Mouse (Mus musculus): ENCODE measurements around the gene Epn2.
A peak's percentile ranks its signal among the peaks of the same experiment; 100 is the strongest.

Gene Epn2

DNA sequence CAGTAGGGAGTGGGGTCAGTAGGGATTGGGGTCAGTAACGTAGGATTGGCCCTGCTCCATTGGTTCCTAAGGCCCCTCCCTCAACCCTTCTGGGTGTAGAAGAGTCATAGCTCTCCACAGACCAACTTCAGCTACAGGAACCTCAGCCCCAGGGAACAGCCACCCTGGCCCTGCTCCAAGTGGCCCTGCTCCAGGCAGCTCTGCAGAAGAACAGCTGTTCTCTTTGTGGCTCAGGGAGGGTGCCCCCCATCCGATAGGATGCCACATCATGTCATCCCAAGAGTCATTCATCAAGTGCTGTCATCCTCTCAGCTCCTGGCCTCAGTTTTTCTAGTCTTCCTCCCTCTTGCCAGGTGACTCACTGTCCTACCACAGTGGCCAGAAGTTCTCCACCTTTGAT, 92.1 kb downstream of the Epn2 start:
- DNase-seq = peak; percentile 76

GRCm38 (mm10) chr11:61486458-61487219, 92.8 kb downstream of the Epn2 start:
- no peak for DNase-seq

DNA sequence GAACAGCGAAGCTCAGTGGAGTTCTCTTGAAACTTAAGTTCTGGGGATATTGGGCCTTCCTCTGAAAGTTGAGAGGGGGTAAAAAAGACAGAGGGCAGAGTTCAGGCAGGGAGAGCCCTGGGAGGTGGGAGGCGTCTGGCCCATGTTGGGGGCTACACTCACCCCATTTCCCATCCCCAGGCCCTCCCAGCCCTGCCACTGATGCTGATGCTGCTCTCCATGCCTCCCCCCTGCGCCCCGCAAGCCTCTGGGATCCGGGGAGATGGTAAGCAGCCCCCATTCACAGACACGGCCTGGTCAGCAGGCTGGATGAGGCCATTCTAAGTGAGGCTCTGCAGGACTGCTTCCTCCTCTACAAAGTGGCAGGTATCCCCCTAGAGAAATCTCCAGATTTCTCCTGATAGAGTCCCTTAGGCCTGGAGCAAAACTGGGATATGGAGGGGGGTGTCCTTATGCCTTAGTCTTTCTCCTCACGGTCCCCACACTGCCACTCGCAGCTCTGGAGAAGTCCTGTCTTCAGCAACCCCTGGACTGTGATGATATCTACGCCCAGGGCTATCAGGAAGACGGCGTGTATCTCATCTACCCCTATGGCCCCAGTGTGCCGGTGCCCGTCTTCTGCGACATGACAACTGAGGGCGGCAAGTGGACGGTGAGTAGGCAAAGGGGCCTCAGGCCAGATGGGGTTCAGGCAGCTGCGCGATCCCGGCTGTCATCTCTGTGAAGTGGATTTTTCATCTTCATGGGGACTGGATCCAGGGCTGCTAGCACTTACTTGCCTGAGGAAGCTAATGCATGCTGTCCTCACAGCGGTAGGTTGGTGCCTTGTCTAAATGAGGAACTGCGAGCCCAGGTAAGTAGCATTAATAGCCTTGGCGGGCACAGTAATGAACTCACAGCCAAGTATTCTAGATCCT, 93.7 kb downstream of the Epn2 start:
- DNase-seq = no peak

DNA sequence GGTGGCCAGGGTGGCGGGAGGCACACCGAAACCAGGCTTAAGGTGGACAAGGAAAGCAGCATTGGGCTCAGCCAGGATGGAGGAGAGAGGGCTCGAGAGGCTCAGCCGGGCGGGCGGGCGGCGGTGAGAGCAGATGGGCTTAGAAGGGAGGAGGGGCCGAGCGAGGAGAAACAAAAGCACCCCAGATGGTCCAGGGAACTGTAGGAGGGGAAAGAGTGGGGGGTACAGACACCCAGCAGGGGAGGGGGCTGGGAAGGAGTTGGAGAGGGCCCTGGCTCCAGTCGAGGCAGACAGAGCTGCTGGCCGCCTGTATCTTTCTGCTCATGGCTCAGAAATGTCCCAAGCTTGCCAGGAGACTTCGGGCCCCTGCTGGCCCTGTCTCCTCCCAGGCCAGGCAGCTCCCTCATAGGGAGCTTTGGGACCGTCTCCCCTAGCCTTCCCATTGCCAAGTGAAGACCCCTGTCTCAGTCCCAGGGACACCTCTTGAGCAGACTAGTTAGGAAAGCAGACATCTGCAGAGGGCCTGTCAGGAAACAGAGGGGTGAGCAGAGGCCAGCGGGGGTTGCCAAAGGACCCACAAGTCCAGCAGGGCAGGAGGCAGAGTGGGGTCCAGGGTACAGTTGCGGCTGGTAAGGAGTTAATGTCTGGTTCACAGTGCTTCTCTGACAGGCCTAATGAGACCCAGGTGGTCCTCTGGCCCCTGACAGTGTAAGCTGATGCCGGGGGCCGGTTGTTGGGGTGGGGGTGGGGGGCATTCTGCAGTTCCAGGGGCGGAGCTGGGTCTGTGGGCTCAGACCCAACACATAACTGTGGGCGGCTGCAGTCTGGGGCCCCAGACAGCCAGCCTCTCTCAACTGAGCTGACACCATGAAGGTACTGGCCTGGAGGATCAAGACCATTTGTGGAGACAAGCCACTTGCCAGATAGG, 94.6 kb downstream of the Epn2 start, which contains the start of gene Mfap4:
Gene Mfap4 (plus strand): TSS at position 819 of the 928 bp plus-strand sequence.
- DNase-seq = peak; percentile 40

DNA sequence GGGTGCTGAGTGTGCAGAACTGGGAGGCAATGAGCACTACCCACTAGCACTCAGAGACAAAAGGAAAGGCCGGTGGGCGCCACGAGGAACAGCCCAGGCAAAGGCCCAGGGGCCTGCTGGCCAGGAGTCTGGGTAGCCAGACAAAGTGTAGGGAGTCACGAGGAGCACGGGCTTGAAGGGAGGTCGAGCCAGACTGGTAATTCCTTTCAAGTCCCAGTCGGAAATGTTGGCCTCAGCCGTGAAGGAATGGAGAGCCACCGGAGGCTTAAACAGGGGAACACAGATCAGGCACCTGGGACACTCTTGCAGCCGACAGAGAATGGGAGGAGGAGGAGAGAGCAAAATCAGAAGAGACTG, 95.3 kb downstream of the Epn2 start:
- DNase-seq = no peak

DNA sequence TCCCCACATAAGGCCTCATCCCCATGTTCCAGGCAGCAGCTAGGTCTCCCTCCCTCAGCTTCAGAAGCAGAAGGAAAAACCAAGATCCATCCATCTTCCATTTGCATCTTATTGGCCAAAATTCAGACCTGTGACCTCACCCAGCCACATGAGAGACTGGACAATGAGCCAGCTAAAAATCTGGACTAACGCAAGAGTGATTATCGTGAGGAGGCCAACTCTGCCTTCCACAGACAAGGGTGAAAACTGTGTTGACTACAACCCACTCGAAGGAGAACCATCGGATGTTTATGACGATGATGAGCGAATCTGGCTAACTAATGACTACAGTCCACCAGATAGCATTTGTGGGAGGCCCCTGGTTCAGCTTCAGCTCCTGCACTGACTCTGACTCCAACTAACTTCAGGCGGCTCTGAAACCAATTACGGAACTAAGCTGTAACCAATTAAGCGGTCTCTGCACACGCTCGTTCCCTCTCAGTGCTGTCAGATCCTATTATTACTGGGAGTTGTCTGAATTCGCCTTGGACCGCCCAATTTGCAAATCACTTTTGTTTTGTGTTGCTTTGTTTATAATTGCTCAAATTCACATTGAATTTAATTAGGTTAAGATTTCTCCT, 96.2 kb downstream of the Epn2 start:
- no peak for DNase-seq

DNA sequence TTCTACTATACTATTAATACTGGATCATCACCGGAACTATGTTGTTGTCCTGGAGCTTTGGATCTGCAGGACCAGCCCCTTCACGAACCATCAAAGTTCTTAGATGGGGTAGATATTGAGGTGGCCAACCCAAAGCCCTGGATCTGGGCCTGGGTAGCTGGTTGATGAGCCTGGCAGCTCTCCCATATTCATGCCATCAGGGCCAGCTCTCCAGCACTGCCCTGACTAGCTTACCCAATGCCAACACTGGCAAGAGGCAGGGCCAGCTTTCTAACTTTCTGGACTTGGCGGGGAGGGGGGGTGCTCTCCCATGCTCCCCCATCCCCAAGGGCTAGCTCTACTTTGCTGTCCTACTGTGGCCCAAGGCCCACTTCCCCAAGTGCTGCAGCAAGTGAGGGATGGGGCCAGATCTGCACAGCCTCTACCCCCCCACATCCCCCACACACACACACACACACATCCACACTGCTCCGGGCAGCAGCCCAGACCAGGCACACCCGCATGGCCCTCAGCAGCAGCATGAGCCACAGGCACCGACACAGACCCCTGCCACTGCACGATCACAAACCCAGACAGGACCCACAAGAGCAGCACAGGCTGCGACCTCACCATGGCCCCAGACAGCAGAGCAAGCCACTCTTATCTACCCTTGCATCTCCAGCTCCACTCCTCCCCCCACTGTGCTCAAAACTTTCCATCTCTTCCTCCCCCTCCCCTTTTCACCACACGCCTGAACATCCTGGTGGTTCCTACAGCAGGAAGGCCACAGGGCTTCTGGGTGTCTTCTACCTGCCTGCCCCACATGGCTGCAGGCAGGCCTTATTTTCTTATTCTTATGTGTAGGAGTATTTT, 98.0 kb downstream of the Epn2 start:
- DNase-seq = no peak

- DNase-seq = no peak
Measured at GRCm38 (mm10) chr11:61478788-61479187, 100.7 kb downstream of the Epn2 start.

DNA sequence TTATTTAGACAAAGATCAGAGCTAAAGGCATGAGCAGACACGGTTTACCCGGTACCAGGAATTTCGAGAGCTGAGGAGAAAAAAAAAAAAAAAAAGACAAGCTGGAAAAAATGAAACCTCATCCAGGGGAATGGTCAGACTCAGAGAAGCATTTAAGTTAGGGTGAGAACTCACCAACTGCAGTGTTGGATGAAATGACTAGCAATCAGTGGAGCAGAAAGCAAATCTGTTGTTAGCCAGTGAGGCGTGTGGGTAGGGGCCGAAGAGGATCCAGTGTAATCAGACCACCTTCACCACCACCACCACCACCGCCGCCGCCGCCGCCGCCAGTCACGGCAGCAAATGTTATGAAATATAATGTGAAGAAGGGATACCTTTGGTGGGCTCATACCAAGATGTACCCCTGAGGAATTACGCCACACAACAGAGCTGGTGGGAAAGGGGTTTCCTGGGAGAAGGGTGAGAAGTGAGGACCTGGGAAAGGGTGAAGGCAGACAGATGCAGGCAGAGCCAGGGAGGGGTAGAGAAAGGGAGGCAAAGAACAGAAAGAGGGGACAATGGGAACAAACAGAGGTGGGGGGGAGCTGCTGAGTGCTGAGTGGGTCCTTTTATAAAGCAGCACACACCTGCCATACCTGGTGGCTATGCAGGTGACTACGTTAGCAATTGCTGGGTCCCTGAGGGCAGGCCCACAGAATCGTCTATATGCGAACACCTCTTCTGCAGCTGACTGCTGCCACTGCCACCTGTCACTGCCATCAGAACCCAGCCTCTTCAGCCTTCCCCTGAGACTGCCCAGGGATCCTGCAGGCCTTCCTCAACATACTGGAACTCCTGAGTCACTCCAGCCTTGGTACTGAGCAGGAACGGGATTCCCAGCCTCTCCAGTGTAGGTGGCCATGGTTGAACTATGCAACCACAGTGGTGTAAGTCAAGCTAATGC, 101.7 kb downstream of the Epn2 start:
- DNase-seq = no peak

GRCm38 (mm10) chr11:61476786-61477382, 102.6 kb downstream of the Epn2 start:
- DNase-seq = peak; percentile 51

DNA sequence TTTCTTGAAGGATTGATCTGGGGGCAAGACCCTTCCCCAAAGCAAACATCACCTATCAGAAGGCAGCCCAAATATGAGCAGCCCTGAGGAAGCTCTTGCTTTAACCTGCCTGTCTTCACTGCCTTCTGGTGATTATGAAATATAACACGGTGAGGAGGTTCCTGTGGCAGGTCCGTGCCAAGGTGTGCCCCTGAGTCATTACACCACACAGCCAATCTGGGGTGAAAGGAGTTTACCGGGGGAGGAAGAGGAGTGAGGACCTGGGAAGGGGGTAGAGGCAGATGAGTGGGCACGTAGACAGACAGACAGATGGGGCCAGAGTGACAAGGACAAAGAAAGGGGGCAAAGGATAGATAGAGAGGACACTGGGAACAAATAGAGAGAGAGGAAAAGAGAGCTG, 105.9 kb downstream of the Epn2 start:
- no peak for DNase-seq

GRCm38 (mm10) chr11:61470880-61471279, 108.6 kb downstream of the Epn2 start:
- DNase-seq = no peak

DNA sequence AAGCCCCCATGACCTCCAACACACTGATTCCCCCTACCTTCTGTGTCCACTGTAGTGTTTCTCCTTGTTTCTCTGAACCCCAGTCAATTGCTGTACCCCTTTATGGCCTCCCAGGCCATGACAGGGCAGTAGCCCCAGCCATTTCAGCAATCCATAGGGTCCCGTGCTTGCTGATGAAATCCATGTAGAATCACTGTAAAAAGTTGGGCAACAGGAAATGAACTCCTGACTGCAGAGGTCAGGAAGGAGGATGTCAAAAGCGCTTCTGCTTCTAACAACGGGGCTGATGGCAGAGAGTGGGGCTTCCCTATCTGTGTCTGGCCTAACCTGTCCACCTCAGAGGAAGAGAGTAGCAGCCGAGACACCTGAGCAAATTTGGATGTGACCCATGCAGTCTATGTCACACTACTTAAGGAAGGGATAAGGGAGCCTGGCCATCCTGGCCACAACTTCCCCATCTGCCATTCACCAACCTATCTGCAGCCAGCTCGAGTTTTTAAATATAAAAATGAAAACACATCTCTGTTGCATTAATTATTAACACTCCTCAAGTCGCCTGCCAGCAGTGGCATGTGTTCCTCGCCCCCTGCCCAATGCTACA, 110.1 kb downstream of the Epn2 start:
- peak; percentile 54 for DNase-seq

DNA sequence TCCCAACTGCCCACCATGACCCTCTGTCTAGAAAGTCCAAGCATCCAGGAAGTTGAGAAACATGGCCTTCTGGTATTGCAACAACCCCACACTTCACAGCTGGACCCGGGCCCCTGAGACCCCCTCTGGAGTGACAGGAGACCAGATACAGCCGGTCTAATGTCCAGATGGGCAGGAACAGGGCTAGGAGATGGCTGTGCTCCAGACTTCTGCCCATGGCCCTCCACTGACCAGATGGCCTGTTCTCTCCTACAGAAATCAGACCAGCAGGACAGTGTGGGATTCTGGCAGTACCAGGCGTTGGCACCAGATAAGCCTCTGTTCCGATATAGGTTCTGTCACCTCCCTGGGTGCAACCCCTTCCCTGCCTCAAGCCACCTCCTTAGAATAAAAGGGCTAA, 111.0 kb downstream of the Epn2 start:
- peak; percentile 36 for DNase-seq

Measured in lung, postnatal 36 days (tissue).